Mouse (Mus musculus): ENCODE results near the gene Gtf2f1. TPM values are rescaled to one million over a fixed set of nuclear protein-coding genes. Genes with fewer than 3 reads are reported as not detected.

Gtf2f1 gene
- total RNA-seq, 2 experiments from 2014 or later, result 16.1 to 18.7 TPM

GRCm38 (mm10) chr17:56975391-56975790, 35.7 kb downstream of the Gtf2f1 start:
- no peak for DNase-seq

GRCm38 (mm10) chr17:56974708-56975240, 36.3 kb downstream of the Gtf2f1 start:
- no peak for DNase-seq

- DNase-seq, result no peak
These were observed 37.0 kb downstream of the Gtf2f1 start for GRCm38 (mm10) chr17:56973956-56974707.

- no peak for DNase-seq
These were observed 41.0 kb downstream of the Gtf2f1 start for GRCm38 (mm10) chr17:56970081-56970480.

- DNase-seq, result no peak
These were observed 41.8 kb downstream of the Gtf2f1 start for GRCm38 (mm10) chr17:56969321-56969720.

GRCm38 (mm10) chr17:56963646-56964045, 47.4 kb downstream of the Gtf2f1 start:
- no peak for DNase-seq

- no peak for DNase-seq
These were observed 48.3 kb downstream of the Gtf2f1 start for GRCm38 (mm10) chr17:56962642-56963405.

GRCm38 (mm10) chr17:56961880-56962279, 49.2 kb downstream of the Gtf2f1 start:
- no peak for DNase-seq

GRCm38 (mm10) chr17:56958667-56959066, 52.4 kb downstream of the Gtf2f1 start:
- no peak for DNase-seq

GRCm38 (mm10) chr17:56957763-56958429, 53.2 kb downstream of the Gtf2f1 start:
- DNase-seq, result no peak

GRCm38 (mm10) chr17:56954871-56955270, 56.2 kb downstream of the Gtf2f1 start:
- DNase-seq, result no peak

Other genes with a start within 250 kb of the Gtf2f1 start
- gene Dus3l, start 246.5 kb downstream of the Gtf2f1 start, total RNA-seq (2021), result 10 to 100 TPM; 12.4 to 14.5 TPM
- under 1 TPM in 1 of 2 experiments, not detected in 1; 0.33 TPM for gene Prr22, start 241.0 kb downstream of the Gtf2f1 start, total RNA-seq (2021)
- gene Rfx2, start 180.3 kb downstream of the Gtf2f1 start, total RNA-seq (2021), result 1 to 10 TPM; 3.0 to 4.1 TPM
- not detected for gene Acsbg2, start 136.8 kb downstream of the Gtf2f1 start, total RNA-seq (2021)
- gene 1700061G19Rik, start 135.8 kb downstream of the Gtf2f1 start, total RNA-seq (2021), result not detected
- gene Mllt1, start 75.9 kb downstream of the Gtf2f1 start, total RNA-seq (2021), result 10 to 100 TPM; 16.0 to 16.5 TPM
- gene Acer1, start 29.2 kb downstream of the Gtf2f1 start, total RNA-seq (2021), result not detected
- 10 to 100 TPM; 29.8 to 31.3 TPM for gene Clpp, start 21.0 kb downstream of the Gtf2f1 start, total RNA-seq (2021)
- gene Alkbh7, start 13.9 kb downstream of the Gtf2f1 start, total RNA-seq (2021), result 10 to 100 TPM; 24.4 to 28.3 TPM
- gene Pspn, start 11.3 kb downstream of the Gtf2f1 start, total RNA-seq (2021), result not detected
- gene Gm17949, start 181 bp upstream of the Gtf2f1 start, total RNA-seq (2021), result not detected
- 10 to 100 TPM; 23.4 to 24.1 TPM for gene Khsrp, start 20.2 kb upstream of the Gtf2f1 start, total RNA-seq (2021)
- gene Slc25a41, start 30.4 kb upstream of the Gtf2f1 start, total RNA-seq (2021), result not detected
- under 1 TPM; 0.77 to 0.99 TPM for gene Crb3, start 47.8 kb upstream of the Gtf2f1 start, total RNA-seq (2021)
- 10 to 100 TPM; 35.8 to 48.9 TPM for gene Slc25a23, start 48.6 kb upstream of the Gtf2f1 start, total RNA-seq (2021)
- gene Dennd1c, start 67.2 kb upstream of the Gtf2f1 start, total RNA-seq (2021), result 1 to 10 TPM in 1 of 2 experiments, under 1 TPM in 1; 0.31 to 1.2 TPM
- gene Tubb4a, start 76.5 kb upstream of the Gtf2f1 start, total RNA-seq (2021), result 1 to 10 TPM; 1.1 to 1.3 TPM
- under 1 TPM; 0.27 to 0.41 TPM for gene Tnfsf9, start 94.0 kb upstream of the Gtf2f1 start, total RNA-seq (2021)
- not detected for gene Cd70, start 138.5 kb upstream of the Gtf2f1 start, total RNA-seq (2021)
- gene Tnfsf14, start 182.9 kb upstream of the Gtf2f1 start, total RNA-seq (2021), result not detected
- 10 to 100 TPM in 1 of 2 experiments, 1 to 10 TPM in 1; 2.5 to 26.2 TPM for gene C3, start 216.8 kb upstream of the Gtf2f1 start, total RNA-seq (2021)
- gene Gpr108, start 237.2 kb upstream of the Gtf2f1 start, total RNA-seq (2021), result 10 to 100 TPM; 20.7 to 22.7 TPM
- 100 to 1,000 TPM; 132 to 134 TPM for gene Trip10, start 238.2 kb upstream of the Gtf2f1 start, total RNA-seq (2021)

Data from gastrocnemius, postnatal 25 days (tissue).